Mouse (Mus musculus) heart, adult 18-20 months (tissue): ENCODE data around the gene Ttc19. TPM values are rescaled to one million over a fixed set of nuclear protein-coding genes. Genes with fewer than 3 reads are reported as not detected.
A peak's percentile ranks its signal among the peaks of the same experiment; 100 is the strongest.
"Not testable (repeated sequence)": the region's sequence is repeated elsewhere in the genome, so short reads cannot be mapped to it uniquely, and the experiment has no call there.

Source experiments
- DNase-seq, 2 experiments: peaks; one replicate each; pipeline ENCODE4 v3.0.0; 2021 to 2022; ENCODE audit warnings: mixed read lengths in 1 of 2
- total RNA-seq, 2 experiments: library from RNA; stranded (reverse); gene quantifications; 2 replicates each; pipeline ENCODE4 v1.2.3; 2021

Ttc19 gene
- total RNA-seq, 2 experiments from 2014 or later, result 42.8 to 46.0 TPM

- not testable (repeated sequence) for DNase-seq
Observed at GRCm38 (mm10) chr11:62284020-62284419, 2.7 kb downstream of the Ttc19 start.

- no peak for DNase-seq
Observed at GRCm38 (mm10) chr11:62285020-62285419, 3.7 kb downstream of the Ttc19 start.

- no peak for DNase-seq
Observed at GRCm38 (mm10) chr11:62287700-62288099, 6.4 kb downstream of the Ttc19 start.

GRCm38 (mm10) chr11:62294121-62294520 is 12.8 kb downstream of the Ttc19 start:
- no peak for DNase-seq

- no peak for DNase-seq
Observed at GRCm38 (mm10) chr11:62298883-62299282, 17.6 kb downstream of the Ttc19 start.

GRCm38 (mm10) chr11:62305866-62306265 is 24.6 kb downstream of the Ttc19 start:
- DNase-seq, result peak; percentile 23 to 28

GRCm38 (mm10) chr11:62309296-62309695 is 28.0 kb downstream of the Ttc19 start:
- no peak for DNase-seq

GRCm38 (mm10) chr11:62314984-62315383 is 33.7 kb downstream of the Ttc19 start:
- DNase-seq, result no peak

- DNase-seq, result no peak
Observed at GRCm38 (mm10) chr11:62317746-62318145, 36.5 kb downstream of the Ttc19 start.

GRCm38 (mm10) chr11:62320097-62320496 is 38.8 kb downstream of the Ttc19 start:
- DNase-seq, result no peak

- no peak for DNase-seq
Observed at GRCm38 (mm10) chr11:62323659-62324058, 42.4 kb downstream of the Ttc19 start.

GRCm38 (mm10) chr11:62331141-62331540 is 49.9 kb downstream of the Ttc19 start:
- no peak for DNase-seq

- no peak for DNase-seq
Observed at GRCm38 (mm10) chr11:62332228-62332627, 51.0 kb downstream of the Ttc19 start.

GRCm38 (mm10) chr11:62343002-62343401 is 61.7 kb downstream of the Ttc19 start:
- DNase-seq, result no peak

- no peak for DNase-seq
Observed at GRCm38 (mm10) chr11:62351948-62352347, 70.7 kb downstream of the Ttc19 start.

GRCm38 (mm10) chr11:62355216-62355615 is 73.9 kb downstream of the Ttc19 start:
- DNase-seq, result no peak

GRCm38 (mm10) chr11:62366879-62367278 is 85.6 kb downstream of the Ttc19 start:
- DNase-seq, result no peak

GRCm38 (mm10) chr11:62369924-62370323 is 88.7 kb downstream of the Ttc19 start:
- DNase-seq, result no peak

GRCm38 (mm10) chr11:62371776-62372175 is 90.5 kb downstream of the Ttc19 start:
- DNase-seq, result no peak

- DNase-seq, result not testable (repeated sequence)
Observed at GRCm38 (mm10) chr11:62377202-62377851, 96.1 kb downstream of the Ttc19 start.
